Mouse (Mus musculus) small intestine, adult 2 months (tissue): ENCODE results near the gene Crlf1. TPM values are rescaled to one million over a fixed set of nuclear protein-coding genes. Genes with fewer than 3 reads are reported as not detected.

Experiments
- H3K27ac ChIP-seq: fragments of 200-500 bp; 2 replicates; pipeline ENCODE4 v1.5.1; 2012; ENCODE audit warnings: low read depth, low read length, control low read depth, inconsistent platforms; ENCODE audit not compliant: insufficient read depth
- H3K27me3 ChIP-seq: fragments of 200-500 bp; 2 replicates; pipeline ENCODE4 v1.6.1; 2012; ENCODE audit warnings: mild to moderate bottlenecking, moderate library complexity, low read length, inconsistent platforms; ENCODE audit not compliant: control insufficient read depth, insufficient read depth
- H3K36me3 ChIP-seq: fragments of 200-500 bp; 2 replicates; pipeline ENCODE4 v1.6.1; 2012; ENCODE audit warnings: mild to moderate bottlenecking, low read length, control low read depth, inconsistent platforms; ENCODE audit not compliant: control insufficient read depth, insufficient read depth
- H3K4me1 ChIP-seq: fragments of 200-500 bp; 2 replicates; pipeline ENCODE4 v1.6.1; 2012; ENCODE audit warnings: low read length, inconsistent platforms, mixed read lengths; ENCODE audit not compliant: control insufficient read depth, insufficient read depth, insufficient read length
- H3K4me3 ChIP-seq: fragments of 200-500 bp; 2 replicates; pipeline ENCODE4 v1.5.1; 2012; ENCODE audit warnings: low read depth, mild to moderate bottlenecking, control low read depth, inconsistent platforms, low read length, moderate library complexity
- CTCF ChIP-seq: fragments of 200-500 bp; IDR thresholded peaks from 2 replicates; pipeline ENCODE4 v1.5.1; 2012; ENCODE audit warnings: low read depth, mild to moderate bottlenecking, control low read depth, inconsistent platforms, low read length, moderate library complexity, mixed read lengths; ENCODE audit not compliant: insufficient replicate concordance, insufficient read length; ENCODE audit errors: extremely low read depth
- POLR2A ChIP-seq: fragments of 200-500 bp; IDR thresholded peaks from 2 replicates; pipeline ENCODE4 v1.6.1; 2012; ENCODE audit warnings: low read depth, mild to moderate bottlenecking, control low read depth, inconsistent platforms, low read length, moderate library complexity
- WGBS: fragments of 180-500 bp; shearing (Covaris S2); methylation state at CpG from one replicate; pipeline ENCODE4 v1.1.7; 2018; 5-methylcytosine and 5-hydroxymethylcytosine counted together
- polyA plus RNA-seq: library from polyadenylated mRNA; depleted of rRNA; stranded (reverse); fragments of >200 nt; gene quantifications from 2 replicates; pipeline ENCODE4 v1.2.3, GENCODE M21; 2012; rRNA removed

Crlf1 gene
- 2.3 and 27.3 TPM in 2 replicates for polyA plus RNA-seq

DNA sequence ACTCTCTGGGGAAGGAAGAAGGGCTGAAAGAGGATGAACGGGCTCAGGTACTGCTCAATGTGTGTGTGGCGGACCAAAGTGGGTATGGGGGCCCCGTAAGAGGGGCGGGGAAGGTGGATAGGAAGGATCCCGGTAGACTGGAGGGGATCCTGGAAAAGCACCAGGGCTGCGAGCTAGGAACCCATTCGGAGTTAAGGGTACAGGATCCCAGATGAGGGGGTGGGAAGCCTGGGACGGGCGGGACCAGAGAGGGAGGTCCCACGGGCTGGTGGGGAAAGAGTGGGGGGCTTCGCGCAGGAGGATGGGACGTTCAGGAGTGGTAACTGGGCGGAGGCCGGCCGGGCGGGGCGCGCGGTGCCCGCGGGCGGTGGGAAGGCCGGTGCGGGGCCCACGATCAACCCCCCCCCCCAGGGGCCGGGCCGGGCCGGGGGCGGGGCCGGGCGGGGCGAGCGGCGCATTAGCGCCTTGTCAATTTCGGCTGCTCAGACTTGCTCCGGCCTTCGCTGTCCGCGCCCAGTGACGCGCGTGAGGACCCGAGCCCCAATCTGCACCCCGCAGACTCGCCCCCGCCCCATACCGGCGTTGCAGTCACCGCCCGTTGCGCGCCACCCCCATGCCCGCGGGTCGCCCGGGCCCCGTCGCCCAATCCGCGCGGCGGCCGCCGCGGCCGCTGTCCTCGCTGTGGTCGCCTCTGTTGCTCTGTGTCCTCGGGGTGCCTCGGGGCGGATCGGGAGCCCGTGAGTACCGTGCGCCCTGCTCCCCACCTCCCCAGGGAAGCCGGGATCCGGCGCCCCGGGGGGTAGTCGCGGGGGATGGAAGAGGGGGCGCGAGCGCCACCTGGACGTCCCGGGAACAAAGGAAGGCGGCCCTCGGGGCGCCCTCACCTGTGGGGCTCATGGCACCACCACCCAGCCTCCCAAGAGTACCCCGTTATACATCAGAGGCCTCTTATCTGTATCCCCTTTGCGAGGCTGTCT is at the start of gene Crlf1:
Crlf1 (plus strand) TSS at position 495 of the 977 bp plus-strand sequence.
- peak within 1 kb of the TSS; percentile 42 for H3K4me3 ChIP-seq
- no peak within 1 kb of the TSS for H3K27ac ChIP-seq
- H3K27me3 ChIP-seq, result peaks cover 87% of the 10 kb centered on the region
- no peaks in the 10 kb centered on the region for H3K36me3 ChIP-seq
- peaks cover 5% of the 10 kb centered on the region; the same call in 1 of the 2 replicates for H3K4me1 ChIP-seq
- 2% methylated on average over 84 of the region's 93 CpGs for WGBS
- TF ChIP-seq CTCF, result no peak
- TF ChIP-seq POLR2A, result no peak

DNA sequence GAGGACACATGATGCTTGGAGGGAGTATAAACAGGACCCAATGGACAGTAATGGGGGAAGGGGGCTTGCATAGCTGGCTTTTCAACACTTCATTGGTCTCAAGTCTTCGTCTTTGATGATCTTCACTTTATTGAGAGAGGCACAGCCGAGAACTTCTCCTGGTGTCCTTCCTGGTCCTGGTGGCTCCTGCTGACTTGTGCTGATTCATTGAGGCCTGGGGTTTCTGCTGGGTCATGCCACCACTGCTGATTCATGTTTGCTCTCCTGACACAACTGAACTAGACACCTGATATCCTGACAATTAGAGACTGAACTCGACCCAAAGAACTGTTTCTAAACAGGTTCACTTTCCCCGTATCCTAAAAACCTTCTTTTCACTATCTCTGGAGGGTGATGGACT is 49.6 kb upstream of the Crlf1 start:
- WGBS, result 79% methylated on average over 4 of the region's 4 CpGs
- H3K27me3 ChIP-seq, result no peaks in the 10 kb centered on the region
- no peak for TF ChIP-seq CTCF
- TF ChIP-seq POLR2A, result no peak
- H3K36me3 ChIP-seq, result no peaks in the 10 kb centered on the region
- no peak overlapping the region for H3K4me3 ChIP-seq
- peaks cover 10% of the 10 kb centered on the region for H3K4me1 ChIP-seq
- no peak overlapping the region for H3K27ac ChIP-seq

GRCm38 (mm10) chr8:70445988-70446387 is 47.0 kb upstream of the Crlf1 start:
- no peak for TF ChIP-seq CTCF
- TF ChIP-seq POLR2A, result no peak
- no peak overlapping the region for H3K27ac ChIP-seq
- H3K36me3 ChIP-seq, result peaks cover 4% of the 10 kb centered on the region; the same call in 1 of the 2 replicates
- 59% methylated on average over 1 of the region's 1 CpGs for WGBS
- H3K4me3 ChIP-seq, result no peak overlapping the region
- H3K27me3 ChIP-seq, result no peaks in the 10 kb centered on the region
- no peaks in the 10 kb centered on the region for H3K4me1 ChIP-seq

DNA sequence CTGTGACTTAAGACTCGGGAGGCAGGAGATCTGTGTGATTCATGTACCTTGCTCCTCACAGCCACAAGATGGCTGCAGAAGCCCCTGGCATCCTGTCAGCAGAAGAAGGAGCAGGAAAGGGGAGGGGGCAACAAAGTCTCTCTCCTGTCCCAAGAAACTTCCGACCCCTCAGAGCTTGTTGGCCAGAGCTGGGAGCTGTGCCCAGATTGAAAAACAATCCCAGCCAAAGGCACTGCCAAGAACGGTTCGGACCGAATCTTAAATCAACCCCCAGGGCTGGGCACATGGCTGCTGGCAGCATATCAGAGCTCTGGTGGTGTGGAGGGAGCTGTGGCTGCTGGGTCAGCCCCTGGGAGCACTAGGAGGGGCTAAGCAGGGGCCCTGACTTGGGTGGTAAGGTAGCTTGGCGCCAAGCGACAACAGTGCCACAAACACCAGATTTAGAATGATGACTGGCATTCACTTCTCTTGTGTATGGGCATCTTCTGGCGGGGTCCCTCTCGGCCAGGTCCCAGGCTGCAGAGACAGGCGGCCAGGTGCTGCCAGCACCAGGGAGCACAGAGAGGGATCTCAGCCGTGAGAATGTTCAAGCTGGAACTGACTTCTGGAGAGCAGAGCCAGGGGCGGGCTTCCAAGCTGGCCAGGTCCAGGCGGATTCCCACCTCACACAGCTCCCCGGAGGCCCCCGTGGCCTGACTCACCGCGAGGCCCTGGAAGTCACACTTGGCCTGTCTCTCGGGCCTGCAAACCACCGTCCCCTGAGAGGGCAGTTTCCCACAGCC is 45.1 kb upstream of the Crlf1 start:
- 61% methylated on average over 19 of the region's 19 CpGs for WGBS
- H3K27ac ChIP-seq, result no peak overlapping the region
- H3K27me3 ChIP-seq, result no peaks in the 10 kb centered on the region
- TF ChIP-seq CTCF (no peak), POLR2A (no peak)
- no peak overlapping the region for H3K4me3 ChIP-seq
- H3K36me3 ChIP-seq, result peaks cover 10% of the 10 kb centered on the region
- no peaks in the 10 kb centered on the region for H3K4me1 ChIP-seq

- Histone ChIP-seq H3K4me3 (no peak overlapping the region), H3K27me3 (no peaks in the 10 kb centered on the region), H3K4me1 (no peaks in the 10 kb centered on the region), H3K36me3 (peaks cover 10% of the 10 kb centered on the region), H3K27ac (no peak overlapping the region)
- 86% methylated on average over 52 of the region's 52 CpGs for WGBS
- TF ChIP-seq CTCF, result no peak
- no peak for TF ChIP-seq POLR2A
Measured at GRCm38 (mm10) chr8:70452196-70452966, 40.6 kb upstream of the Crlf1 start.

DNA sequence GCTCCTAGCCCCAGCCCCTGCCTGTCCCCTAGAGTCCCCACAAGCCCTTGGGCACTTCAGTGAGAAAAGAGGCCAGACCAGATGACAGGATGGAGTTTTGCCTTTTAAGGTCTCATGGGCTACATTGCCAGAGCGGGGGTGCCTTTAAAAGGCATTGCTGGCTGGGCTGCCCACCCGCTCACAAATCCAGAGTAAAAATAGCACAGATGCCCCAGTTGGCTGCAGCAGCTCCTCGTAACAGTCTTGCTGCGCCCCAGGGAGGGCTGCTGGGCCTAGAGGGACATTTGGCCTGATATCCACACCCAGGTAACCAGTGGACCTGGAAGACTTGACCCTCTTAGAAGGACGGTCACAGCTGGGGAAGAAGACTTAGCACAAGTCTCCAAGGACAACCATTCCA is 39.1 kb upstream of the Crlf1 start:
- H3K4me1 ChIP-seq, result no peaks in the 10 kb centered on the region
- peaks cover 10% of the 10 kb centered on the region for H3K36me3 ChIP-seq
- 97% methylated on average over 5 of the region's 5 CpGs for WGBS
- no peak for TF ChIP-seq CTCF
- no peak for TF ChIP-seq POLR2A
- H3K27me3 ChIP-seq, result no peaks in the 10 kb centered on the region
- H3K4me3 ChIP-seq, result no peak overlapping the region
- H3K27ac ChIP-seq, result no peak overlapping the region
